Mouse (Mus musculus) megakaryocyte, embryonic 14.5 days (primary cell): ENCODE data around the gene Aldh2.

Experiments
- FLI1 ChIP-seq: IDR thresholded peaks from 2 replicates; pipeline ENCODE4 v1.6.1; 2012; ENCODE audit warnings: low read length, inconsistent platforms, mixed read lengths
- GATA1 ChIP-seq: IDR thresholded peaks from 3 replicates; pipeline ENCODE4 v1.6.1; 2012; ENCODE audit warnings: mixed read lengths, low read length, inconsistent platforms, borderline replicate concordance

GRCm38 (mm10) chr5:121598871-121599610 lies 5.4 kb upstream of the Aldh2 start:
- TF ChIP-seq GATA1 (no peak), FLI1 (no peak)
